Mouse (Mus musculus) forelimb bud, embryonic 11.5 days (tissue): ENCODE data around the gene Snap29.

Experiments
- DNase-seq: peaks from one replicate; pipeline ENCODE4 v3.0.0-alpha.2; 2012; ENCODE audit warnings: low read depth, low spot score

Gene Snap29

DNA sequence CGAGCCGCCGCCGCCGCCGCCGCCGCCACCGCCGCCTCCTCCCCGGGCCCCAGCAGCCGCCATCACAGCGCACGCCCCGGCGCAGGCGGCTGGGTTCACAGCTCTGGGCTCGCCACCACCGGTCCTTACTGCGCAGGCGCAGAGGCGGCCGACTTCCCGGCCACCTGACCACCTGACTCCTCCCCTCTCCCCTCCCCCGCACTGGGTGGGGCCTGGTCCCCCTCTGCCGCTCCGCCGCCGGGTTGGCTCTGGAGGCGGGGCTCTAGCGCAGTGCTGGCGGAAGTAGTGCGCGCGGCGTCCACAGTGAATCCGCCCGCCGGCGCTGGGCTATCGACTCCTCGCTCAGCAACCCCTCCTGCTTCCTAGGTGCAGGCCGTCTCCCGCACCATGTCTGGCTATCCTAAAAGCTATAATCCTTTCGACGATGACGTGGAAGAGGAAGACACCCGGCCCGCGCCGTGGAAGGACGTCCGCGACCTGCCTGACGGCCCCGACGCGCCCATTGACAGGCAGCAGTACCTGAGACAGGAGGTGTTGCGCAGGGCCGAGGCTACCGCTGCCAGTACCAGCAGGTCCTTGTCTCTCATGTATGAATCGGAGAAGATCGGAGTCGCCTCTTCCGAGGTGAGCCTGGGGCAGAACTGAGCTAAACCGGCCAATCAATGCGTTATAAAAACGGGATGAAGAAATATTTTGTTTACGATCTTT, at the start of gene Snap29, which contains the start of gene Pi4ka:
TSS of gene Snap29 (plus strand) at position 251 of the 708 bp plus-strand sequence.
TSS of gene Pi4ka (minus strand) at position 579 of the 708 bp plus-strand sequence.
- DNase-seq = peak; percentile 98

DNA sequence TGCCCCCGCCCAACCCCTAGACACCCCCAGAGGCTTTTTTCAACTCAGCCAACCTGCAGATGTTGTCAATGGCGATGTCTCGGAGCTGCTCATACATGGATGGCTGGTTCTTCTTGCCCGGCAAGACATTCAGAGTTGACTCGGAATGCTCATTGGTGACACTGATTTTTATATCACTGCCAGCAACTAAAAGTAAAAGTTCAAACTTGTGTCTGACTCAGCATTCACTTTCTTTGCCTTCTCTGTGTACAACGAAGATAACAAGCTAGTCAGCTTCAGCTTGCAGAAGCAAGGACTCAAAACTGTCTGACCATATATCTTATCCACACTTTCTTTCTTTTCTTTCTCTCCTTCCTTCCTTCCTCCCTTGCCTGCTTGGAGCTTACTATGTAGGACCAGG, 49.8 kb upstream of the Snap29 start:
- DNase-seq = no peak

DNA sequence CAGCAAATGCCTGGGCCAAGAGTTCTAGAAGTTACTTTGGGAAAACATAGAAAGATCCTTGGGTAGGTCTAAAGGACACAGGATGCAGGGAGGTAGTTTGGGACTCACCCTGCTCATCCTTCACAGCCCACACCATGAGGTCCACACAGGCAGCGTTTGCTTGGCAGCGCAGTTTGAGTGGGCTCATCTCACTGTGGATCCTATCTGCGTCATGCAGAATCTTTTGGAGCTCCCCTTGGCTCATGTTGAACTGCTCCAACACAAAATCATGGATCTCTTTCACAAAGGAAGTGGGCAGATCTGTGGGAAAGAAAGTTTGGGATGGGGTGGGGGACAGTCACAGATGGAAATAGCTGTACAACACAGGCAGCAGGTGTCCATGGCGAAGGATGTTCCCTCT, 47.0 kb upstream of the Snap29 start:
- DNase-seq = no peak

DNA sequence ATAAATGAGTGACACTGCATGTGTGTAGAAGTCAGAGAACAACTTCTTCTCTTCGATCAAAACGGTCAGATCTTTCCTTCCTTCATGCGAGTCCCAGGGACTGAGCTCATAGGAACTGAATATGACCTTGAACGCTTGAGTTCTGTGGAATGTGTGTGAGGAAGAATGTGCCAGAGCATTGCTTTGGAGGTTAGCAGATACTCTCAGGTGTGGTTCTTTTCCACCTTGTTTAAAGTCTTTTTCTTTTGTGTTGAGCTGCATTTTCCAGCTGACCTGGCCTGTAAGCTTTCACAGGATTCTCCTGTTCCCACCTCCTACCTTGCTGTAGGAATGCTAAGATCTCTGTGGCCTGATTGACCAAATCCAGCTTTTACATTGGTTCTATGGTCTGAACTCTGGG, 23.5 kb upstream of the Snap29 start:
- no peak for DNase-seq

DNA sequence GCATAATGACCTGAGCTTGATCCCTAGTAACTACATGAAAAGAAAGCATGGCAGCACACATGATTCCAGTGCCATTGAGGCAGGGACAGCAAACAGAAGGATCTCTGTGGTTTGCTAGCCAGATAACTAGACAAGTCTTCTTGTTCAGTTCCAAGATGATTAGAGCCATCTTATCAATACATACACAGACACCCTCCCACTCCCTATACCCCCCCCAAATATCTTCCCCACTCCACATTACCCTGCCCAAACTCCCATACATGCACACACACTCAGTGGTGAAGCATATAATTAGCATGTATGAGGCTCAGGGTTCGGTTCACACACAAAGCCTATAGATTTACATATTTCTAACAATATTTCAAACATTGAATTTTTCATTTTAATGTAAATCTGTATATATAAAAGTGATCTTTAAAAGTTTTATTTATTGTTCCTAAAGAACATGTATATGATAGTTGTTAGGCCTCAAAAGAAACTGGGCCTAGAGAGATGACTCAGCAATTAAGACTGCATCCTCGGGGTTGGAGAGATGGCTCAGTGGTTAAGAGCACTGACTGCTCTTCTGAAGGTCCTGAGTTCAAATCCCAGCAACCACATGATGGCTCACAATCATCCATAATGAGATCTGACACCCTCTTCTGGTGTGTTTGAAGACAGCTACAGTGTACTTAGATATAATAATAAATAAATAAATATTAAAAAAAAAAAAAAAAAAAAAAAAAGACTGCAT, 22.0 kb upstream of the Snap29 start:
- DNase-seq = no peak

DNA sequence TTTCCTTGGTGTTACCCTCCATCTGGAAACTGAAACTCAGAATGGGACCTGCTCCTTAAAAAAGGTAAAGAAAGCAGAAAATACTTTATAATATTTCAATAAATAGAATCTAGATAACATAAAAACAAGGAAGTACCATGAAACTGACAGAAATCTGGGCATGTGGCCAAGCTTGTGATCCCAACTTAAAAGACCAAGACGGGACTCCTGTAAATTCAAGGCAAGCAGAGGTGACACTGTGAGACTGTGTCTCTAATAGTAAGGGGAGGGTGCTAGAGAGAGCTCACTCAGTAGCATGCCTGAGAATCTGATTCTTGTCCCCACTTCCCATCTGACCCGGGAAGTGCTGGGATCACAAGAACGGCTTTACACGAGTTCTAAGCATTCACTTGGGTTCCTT, 13.0 kb upstream of the Snap29 start:
- no peak for DNase-seq

DNA sequence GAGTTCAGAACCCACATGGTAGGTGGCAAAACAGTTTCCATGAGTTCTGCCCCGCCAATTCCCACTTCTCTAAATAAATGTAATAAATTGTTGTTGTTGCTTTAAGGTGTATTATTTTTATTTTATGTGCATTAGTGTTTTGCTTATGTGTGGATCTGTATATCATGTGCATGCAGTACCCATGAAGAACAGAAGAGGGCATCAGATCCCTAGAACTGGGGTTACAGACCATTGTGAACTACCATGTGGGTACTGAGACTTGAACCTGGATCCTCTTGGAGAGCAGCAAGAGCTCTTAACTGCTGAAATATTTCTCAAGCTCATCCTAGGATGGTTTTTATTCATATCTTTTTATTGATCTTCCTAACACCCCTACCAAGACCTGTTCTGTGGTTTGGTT, 2.9 kb upstream of the Snap29 start:
- peak; percentile 46 for DNase-seq

DNA sequence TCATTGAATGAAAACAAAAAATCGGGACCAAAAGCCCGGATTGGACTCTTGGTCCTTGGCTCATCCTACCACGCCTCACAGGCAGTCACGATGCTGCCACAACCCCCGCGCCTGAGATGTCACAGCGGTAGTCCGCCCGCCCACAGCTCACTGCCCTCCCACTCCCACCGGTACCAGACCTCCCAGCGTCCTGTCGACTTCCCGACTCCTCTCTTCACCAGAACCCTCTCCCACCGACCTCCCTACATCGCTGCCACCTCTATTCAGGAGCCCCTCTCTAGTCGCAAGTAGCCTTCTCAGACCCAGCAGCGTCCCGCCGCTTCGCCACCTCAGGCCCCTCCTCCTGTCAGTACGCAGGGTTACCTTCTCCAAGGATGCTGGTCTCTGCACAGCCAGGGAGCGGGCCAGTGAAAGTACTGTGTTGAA, 502 bp upstream of the Snap29 start:
- peak; percentile 43 for DNase-seq

DNA sequence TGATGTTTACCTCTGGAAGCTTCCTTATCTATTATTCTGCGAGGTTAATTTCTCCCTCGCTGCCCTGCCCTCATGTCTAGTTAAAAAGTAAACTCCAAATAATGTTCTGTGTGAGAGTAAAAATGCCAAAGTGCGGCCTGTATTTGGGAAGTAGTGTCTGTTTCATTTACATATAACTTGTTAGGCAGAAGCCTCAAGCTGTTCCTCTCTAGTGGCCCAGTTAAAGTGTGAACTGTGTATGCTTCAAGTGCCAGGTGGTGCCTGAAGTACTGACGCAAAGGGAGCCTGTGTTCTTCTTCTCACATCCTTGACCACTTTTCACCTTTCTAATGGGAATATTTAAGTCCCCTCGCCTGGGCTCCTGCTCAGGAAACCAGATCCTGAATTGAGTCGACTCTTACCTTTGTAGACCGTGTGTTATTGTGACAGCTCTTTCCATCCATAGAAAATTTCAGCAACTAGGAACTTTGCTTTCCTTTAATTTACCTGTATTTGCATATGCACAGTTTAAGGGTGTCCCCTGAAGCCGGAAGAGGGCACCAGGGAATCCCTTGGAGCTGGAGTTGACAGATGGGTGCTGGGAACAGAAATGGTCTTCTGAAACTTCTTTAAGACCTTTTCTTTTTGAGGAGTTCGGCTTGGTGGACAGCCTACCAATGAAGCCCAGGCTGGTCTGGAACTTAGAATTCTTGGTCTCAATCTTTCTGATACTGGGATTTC, 886 bp downstream of the Snap29 start:
- no peak for DNase-seq

DNA sequence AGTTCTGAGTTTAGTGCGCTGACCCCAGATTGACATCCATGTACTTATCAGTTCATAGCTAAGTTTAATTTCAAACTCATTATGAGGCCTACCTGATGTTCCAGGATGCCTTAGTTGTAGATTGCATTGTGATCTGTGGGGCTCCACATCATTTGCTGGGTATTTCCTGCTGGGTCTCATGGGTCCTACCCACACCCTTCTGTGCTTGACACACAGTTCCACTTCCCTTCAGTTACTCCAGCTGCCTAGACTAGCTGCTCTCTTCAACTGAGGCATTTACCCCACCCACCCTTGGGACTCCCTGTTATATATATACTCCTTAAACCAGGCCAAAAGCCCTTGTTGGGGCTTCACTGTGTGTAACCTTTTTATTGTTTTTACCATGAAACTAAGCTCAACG, 3.3 kb downstream of the Snap29 start:
- no peak for DNase-seq

DNA sequence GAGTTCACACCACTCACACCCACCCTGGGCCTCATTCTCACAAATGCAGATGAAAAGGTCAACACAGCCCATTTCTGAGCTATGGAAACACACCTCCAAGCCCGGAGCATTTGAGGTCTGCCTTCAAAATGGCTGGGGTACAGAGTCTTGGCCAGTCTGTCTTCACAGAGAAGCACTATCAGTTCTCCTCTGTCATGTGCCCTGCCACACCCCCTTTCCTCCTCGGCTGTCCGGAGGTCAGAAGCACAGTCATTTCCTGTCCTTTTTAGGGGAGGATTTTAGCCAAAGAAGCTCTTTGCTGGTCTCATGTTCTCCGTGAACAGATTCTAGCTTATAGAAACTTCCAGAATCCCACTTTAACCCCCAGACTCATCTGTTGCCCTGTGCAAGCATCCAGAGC, 4.4 kb downstream of the Snap29 start:
- DNase-seq = no peak

DNA sequence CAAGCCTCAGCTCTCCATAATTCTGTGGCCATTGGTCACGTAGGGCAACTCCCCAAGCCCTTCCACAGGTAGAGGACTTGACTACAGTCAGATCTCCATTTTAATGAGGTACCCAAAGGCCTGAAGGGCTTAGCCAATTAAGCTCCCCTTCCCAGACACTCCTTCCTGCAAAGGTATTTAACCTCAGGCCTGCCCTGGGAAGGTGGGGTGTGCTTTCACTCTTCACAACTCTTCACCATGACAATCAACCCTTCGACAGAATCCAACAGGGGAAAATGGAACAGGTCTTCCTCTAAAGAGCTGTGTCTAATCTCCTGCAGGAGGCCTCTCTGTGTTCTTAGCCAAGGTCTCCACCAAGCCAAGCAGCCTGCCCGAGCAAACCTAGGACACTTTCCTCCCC, 17.2 kb downstream of the Snap29 start:
- DNase-seq = no peak

DNA sequence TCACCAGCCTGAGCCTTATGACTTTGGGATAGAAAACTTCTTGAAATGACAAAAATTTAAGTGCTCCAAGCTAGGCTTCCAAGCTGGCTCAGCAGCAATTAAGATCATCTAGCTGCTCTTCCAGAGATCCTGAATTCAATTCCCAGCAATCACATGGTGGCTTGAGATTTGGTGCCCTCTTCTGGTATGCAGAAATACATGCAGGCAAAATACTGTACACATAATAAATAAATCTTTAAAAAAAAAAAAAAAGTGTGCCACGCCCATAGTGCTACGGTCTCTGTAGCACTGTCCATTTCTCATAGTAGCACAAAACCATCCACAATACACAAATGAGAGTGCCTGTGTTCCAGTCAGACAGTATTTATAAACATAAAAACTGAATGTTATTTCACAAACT, 26.8 kb downstream of the Snap29 start:
- no peak for DNase-seq

DNA sequence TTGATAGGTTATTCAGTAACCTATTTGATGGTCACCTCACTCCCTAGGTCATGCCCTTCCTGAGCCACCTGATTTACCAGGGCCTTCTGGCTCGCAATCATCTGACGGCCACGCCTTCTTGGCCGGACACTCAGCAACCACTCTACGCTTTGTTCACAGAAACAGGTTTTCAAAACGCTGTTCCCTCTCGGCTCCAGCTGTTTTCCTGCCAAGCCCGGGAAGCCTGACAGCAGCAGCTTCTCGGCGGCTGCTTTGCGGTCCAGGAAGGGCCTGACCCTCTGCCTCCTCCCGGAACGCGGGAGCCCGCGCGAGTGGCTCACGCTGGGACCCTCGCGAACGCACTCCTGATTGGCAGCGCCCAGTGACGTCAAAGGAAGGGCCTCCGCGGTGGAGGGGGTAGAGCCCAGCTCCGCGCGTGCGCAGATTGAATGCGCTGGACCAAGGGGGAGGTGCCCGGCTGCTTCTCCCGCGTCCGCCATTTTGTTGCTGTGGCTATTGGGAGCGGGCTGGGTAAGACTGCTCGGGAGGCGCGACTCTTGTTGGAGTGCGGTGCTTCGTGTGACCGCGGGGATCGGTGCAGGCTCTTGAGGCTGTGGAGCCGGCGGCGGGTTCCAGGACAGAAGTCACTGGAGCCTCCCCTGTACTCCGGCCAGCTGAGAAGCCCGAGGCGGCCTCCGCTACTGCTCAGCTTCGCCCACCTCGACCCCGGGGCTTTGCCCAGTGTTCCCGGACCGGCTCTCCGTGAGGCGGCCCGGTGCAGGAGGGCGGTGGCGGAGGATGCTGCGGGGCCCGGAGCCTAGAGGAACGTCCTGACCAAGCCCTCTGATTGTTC, 46.0 kb downstream of the Snap29 start, which contains the start of gene Crkl:
TSS of gene Crkl (plus strand) at position 447 of the 832 bp plus-strand sequence.
- DNase-seq = peak; percentile 99

DNA sequence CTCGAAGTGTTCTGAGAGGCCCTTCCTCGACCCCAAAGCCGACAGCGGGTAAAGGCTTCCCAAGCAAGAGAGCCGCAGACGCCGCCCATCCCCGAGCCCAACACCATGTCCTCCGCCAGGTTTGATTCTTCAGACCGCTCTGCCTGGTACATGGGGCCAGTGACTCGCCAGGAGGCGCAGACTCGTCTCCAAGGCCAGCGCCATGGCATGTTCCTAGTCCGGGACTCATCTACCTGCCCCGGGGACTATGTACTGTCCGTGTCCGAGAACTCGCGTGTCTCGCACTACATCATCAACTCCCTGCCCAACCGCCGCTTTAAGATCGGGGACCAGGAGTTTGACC, 46.6 kb downstream of the Snap29 start:
- DNase-seq = peak; percentile 35

DNA sequence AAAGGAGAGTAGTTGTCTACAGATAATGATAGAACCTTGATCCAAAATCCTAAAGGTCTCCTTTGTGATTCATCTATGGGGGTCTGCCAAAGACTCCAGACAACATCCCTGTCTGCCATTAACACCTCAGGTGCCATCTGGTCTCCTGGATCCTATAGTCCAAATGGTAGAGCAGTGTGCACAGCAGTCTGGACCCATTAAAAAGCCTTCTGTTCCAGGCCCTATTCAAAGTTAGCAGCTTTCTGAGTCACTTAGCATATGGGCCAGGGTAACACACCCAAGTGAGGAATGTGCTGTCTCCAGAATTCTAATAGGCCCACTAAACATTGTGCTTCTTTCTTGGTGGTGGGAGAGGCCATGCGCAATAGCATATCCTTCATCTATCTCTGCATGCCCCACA, 51.1 kb downstream of the Snap29 start:
- DNase-seq = no peak

DNA sequence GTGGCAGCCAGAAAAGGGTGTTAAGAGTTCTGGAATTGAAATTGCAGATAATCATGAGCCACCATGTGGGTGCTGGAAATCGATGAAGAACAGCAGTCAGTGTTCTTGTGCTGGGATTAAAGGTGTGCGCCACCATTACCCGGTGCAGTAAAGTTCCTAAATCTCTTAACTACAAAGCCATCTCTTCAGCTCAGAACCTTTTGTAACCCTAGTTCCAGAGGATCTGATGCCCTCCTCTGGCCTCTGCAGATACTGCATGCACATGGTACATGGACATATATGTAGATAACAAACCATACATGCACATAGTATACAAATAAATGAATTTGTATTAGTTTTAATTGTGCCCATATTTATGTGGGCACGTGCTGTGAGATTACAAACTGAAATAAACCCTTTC, 54.5 kb downstream of the Snap29 start:
- no peak for DNase-seq

DNA sequence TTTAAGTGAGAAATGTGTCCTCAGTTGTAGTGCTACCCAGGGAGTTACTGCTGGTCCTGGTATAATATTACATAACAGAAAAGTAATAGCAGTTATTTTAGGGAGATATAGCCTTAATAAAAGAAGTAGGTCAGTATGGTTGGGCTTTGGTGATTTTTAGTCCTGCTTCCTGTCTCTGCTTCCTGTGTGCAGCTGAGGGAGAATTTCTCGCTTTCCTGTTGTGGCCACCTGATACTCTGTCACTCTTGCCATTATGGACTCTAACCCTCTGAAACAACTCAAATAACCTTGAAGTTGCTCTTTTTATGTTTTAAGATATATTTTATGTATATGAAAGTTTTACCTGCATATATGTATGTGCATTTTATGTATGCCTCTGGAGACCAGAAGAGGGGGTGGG, 55.8 kb downstream of the Snap29 start:
- no peak for DNase-seq

DNA sequence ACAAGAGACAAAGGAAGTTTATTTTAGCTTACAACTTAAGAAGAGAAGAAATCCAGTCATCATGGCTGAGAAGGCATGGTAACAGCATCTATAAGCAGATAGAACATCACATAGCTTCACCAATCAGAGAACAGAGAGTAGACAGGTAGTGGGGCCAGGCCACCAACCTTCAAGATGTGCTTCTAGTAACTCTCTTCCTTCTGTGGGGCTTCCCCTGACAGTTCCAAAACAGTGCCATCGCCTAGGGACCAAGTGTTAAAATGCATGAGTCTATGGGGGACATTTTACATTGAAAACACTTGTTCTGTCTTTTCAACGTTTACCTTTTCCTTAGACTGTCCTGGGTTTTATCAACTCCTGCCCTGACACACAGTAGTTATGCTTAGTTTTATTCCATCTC, 57.4 kb downstream of the Snap29 start:
- DNase-seq = no peak

DNA sequence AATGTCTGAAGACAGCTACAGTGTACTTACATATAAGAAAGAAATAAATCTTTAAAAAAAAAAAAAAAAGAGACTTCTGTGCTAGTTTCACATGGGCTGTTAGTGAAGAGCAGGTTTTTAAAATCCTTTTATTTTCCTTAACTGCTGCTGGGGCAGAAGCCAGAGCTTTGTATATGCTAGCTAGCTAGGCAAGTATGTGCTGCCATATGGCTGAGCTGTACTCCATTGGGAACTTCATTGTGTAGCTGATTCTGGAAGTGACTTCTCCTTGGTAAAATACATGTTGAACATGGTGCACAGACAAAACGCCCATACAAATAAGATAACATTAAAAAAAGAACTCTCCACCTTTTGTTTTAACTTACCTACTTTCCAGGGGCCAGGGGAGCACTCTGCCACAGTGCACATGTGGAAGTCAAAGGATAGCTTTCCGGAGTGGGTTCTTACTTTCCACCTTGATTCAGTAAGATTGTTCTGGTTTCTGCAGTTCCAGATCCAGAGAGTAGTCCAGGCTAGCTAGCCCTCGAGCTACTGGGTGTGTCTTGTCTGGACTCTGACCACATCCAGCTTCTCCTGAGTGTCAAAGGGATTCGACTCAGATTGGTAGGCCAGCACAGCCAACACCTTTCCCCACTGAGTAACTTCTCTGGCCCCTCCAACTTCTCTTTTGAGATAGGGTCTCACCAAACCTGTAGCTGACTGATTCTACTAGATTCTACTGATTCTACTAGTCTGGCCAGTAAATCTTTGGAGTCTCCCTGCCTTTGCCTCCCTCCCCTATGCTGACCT, 61.3 kb downstream of the Snap29 start:
- no peak for DNase-seq

DNA sequence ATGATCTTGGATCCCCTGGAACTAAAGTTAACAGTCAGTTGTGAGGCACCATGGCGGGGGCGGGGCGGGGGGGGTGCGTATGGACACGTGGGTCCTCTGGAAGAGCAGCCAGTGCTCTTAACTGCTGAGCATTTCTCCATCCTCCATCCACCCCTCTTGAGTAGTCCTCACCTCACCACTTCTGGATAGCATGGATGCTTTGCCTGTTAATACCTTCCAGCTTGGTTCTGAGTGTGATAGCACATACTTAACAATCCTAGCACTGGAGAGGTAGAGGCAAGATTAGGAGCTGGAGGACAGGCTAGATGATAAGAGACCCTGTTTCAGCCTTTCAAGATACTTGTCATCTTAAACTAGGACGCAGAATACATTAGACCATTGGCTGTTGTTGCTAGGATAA, 66.7 kb downstream of the Snap29 start:
- no peak for DNase-seq
